Mouse (Mus musculus): ENCODE data around the gene Ctsg. TPM values are rescaled to one million over a fixed set of nuclear protein-coding genes. Genes with fewer than 3 reads are reported as not detected.
"Not testable (repeated sequence)": the region's sequence is repeated elsewhere in the genome, so short reads cannot be mapped to it uniquely, and the experiment has no call there.

Gene Ctsg
- not detected in 2 replicates for polyA plus RNA-seq (2016; fragmentation: Nextera tagmentation; extraction: Ambion mirVana)

DNA sequence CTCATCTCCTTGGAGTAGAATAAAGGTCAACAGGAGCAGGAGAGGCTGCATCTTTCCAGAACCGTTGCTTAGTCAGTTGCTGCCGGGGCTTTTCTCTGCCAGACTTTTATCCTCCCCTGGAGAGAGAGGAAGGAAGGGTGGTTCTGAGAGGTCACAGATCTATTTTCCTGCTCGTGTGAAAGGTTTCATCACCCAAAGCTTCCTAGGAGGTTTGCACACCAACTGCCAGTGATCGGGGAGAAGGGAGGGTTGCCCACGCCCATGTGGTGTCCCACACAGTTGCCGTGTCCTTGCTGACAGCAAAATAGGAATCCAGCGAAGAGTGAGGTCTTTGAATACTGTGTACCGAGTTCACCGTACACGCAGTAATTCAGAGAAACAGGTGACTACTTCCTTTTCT lies at the start of gene Ctsg:
TSS of gene Ctsg (minus strand) at position 189 of the 400 bp plus-strand sequence.
- 83% methylated on average over 10 of the region's 10 CpGs for WGBS

DNA sequence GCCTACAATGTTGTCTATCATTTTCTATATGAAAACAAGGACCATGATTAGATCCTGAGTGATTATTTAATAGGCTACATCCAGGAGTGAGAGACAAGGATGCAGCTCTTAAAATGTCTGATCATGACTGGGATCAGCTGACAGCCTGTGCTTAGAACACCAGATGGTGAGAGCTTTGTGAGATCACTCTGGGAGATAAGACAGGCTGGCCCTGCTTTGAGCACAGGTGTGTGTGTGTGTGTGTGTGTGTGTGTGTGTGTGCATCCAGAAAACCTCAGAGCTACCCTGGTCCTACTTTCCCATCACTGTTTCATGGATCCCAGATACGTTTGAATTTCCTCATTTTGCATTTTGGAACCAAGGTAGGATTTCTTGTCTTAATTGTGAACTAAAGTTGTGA lies 31.3 kb upstream of the Ctsg start:
- not testable (repeated sequence) for DNase-seq (ENCODE audit: low spot score); H3K9me3 ChIP-seq; H3K4me3 ChIP-seq; H3K27ac ChIP-seq; H3K4me1 ChIP-seq (replicated peaks); H3K36me3 ChIP-seq; H3K27me3 ChIP-seq (ENCODE audit: insufficient read depth, poor library complexity, severe bottlenecking)
- 85% methylated on average over 1 of the region's 1 CpGs for WGBS

More for the DNA sequence above, at the start of gene Ctsg:
- no peak within 1 kb of the TSS for H3K27ac ChIP-seq
- no peaks in the 10 kb centered on the region for H3K4me1 ChIP-seq (replicated peaks)
- no peak for DNase-seq (ENCODE audit: low spot score)
- no peaks in the 10 kb centered on the region for H3K9me3 ChIP-seq
- H3K4me3 ChIP-seq, result no peak within 1 kb of the TSS
- no peaks in the 10 kb centered on the region for H3K27me3 ChIP-seq (ENCODE audit: insufficient read depth, poor library complexity, severe bottlenecking)
- H3K36me3 ChIP-seq, result no peaks in the 10 kb centered on the region

DNA sequence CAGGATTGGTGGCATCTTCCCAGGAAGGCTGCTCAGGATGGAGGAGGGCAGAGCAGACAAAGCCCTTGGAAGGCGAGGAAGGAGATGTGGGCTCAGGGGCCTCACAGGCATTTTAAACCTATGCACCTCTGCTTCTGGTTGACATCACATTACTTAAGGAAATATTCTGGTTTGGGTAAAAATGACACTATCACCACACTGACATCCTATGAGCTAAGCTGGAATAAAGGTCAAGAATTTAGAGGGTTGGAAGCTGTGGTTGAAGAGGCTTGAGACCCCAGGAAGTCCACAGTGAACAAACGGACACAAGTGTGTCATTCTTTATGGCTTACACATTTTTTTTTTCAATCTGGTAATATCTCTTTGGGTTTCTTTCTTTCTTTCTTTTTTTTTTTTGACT lies 30.1 kb upstream of the Ctsg start, which contains the start of gene Gzmd:
TSS of gene Gzmd (minus strand) at position 101 of the 400 bp plus-strand sequence.
- H3K4me3 ChIP-seq; H3K9me3 ChIP-seq; H3K27ac ChIP-seq; H3K4me1 ChIP-seq (replicated peaks); DNase-seq (ENCODE audit: low spot score); H3K27me3 ChIP-seq (ENCODE audit: insufficient read depth, poor library complexity, severe bottlenecking); H3K36me3 ChIP-seq: not testable (repeated sequence)
- WGBS, result 83% methylated on average over 2 of the region's 2 CpGs

DNA sequence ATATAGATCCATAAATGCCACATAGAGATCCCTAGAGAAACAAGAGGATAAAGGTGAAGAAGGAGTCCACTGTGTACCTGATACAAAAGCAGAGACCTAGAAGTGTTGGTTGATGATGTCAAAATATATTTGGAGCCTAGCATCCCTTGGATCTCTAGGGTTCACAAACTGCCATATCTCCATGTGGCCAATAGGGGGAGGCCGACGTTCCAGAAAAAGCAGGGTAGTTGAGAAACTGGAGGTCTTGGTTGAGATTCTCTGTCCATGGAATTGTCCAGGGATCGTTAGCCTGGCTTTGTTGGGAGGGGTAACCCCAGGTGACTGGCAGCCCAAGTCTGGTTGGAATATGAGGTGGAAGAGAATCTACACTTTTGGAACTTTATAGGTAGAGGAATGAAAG lies 26.0 kb upstream of the Ctsg start:
- DNase-seq (ENCODE audit: low spot score), result no peak
- Histone ChIP-seq H3K27me3 (ENCODE audit: insufficient read depth, poor library complexity, severe bottlenecking) (no peaks in the 10 kb centered on the region), H3K4me1 (replicated peaks) (no peaks in the 10 kb centered on the region), H3K36me3 (no peaks in the 10 kb centered on the region), H3K9me3 (no peaks in the 10 kb centered on the region), H3K27ac (no peak overlapping the region), H3K4me3 (no peak overlapping the region)
- 45% methylated on average over 3 of the region's 3 CpGs for WGBS

DNA sequence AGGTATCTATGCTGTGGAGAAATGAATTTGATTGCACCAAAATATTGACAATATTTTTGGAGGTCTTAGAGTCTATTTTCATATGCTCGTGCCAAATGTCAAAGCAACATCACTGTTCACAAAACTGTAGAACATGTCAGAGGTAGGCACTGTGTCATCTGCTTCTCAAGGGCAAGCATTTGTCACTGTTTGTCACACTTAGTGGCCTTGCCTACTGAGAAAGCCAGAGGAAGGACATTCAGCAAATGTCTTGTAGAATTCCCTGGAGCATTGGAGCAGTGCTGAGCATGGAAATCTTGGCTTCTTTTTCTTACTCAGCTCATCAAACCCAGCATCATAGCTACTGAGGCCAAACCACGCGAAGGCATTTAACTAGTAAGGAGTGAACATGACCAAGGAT lies 21.1 kb upstream of the Ctsg start:
- H3K36me3 ChIP-seq, result no peaks in the 10 kb centered on the region
- H3K9me3 ChIP-seq, result no peaks in the 10 kb centered on the region
- no peak overlapping the region for H3K4me3 ChIP-seq
- WGBS, result 85% methylated on average over 3 of the region's 3 CpGs
- H3K27ac ChIP-seq, result no peak overlapping the region
- no peaks in the 10 kb centered on the region for H3K4me1 ChIP-seq (replicated peaks)
- H3K27me3 ChIP-seq (ENCODE audit: insufficient read depth, poor library complexity, severe bottlenecking), result no peaks in the 10 kb centered on the region
- no peak for DNase-seq (ENCODE audit: low spot score)

- H3K36me3 ChIP-seq, result no peaks in the 10 kb centered on the region
- H3K4me1 ChIP-seq (replicated peaks), result peaks cover 6% of the 10 kb centered on the region
- H3K27me3 ChIP-seq (ENCODE audit: insufficient read depth, poor library complexity, severe bottlenecking), result no peaks in the 10 kb centered on the region
- no peaks in the 10 kb centered on the region for H3K9me3 ChIP-seq
- no peak for DNase-seq (ENCODE audit: low spot score)
- no peak within 1 kb of the TSS for H3K27ac ChIP-seq
- no peak within 1 kb of the TSS for H3K4me3 ChIP-seq
These were observed 18.2 kb upstream of the Ctsg start, which contains the start of gene Gzme for GRCm38 (mm10) chr14:56120525-56120924. Gene Gzme (minus strand): TSS chr14:56120625.

- DNase-seq (ENCODE audit: low spot score); H3K36me3 ChIP-seq; H3K4me3 ChIP-seq; H3K27me3 ChIP-seq (ENCODE audit: insufficient read depth, poor library complexity, severe bottlenecking); H3K27ac ChIP-seq; H3K4me1 ChIP-seq (replicated peaks); H3K9me3 ChIP-seq: not testable (repeated sequence)
- WGBS, result 89% methylated on average over 33 of the region's 33 CpGs
These were observed 13.3 kb upstream of the Ctsg start for GRCm38 (mm10) chr14:56115531-56116310.

DNA sequence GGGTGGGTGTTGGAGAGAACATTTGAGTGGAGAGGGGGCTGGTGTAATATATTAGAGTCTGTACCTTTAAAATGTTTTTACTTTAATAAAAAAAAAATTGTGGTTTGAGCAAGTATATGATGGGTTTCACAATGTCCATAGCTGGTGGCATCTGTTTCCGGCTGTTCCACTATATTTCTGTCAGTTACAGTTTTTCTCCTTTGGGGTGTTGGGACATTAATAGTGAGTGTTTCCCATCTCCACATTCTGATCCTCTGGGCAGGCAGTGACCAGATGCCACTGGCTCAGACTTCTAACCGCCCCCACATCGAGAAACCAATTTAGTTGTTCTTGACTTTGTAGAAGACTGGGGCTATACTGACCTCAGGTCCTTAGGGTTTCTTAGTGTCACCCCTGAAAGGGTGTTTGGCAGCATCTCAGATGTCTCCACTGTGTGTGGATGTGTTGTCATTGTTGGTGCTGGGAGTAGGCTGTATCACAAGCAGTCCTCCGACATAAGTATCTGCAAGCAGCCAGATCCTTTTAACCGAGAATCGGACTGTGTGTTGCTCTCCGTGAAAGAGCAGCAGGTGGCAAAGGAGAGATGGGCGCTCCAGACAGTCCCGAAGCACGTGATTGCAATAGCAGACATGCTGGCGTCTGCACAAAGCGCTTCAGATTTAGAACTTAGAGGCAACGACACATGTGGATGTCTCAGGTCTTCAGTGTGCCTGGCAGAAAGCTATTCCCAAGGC lies 3.2 kb upstream of the Ctsg start:
- H3K4me3 ChIP-seq, result no peak overlapping the region
- no peak for DNase-seq (ENCODE audit: low spot score)
- no peaks in the 10 kb centered on the region for H3K4me1 ChIP-seq (replicated peaks)
- H3K9me3 ChIP-seq, result no peaks in the 10 kb centered on the region
- H3K27me3 ChIP-seq (ENCODE audit: insufficient read depth, poor library complexity, severe bottlenecking), result no peaks in the 10 kb centered on the region
- no peaks in the 10 kb centered on the region for H3K36me3 ChIP-seq
- WGBS, result 82% methylated on average over 13 of the region's 13 CpGs
- no peak overlapping the region for H3K27ac ChIP-seq

DNA sequence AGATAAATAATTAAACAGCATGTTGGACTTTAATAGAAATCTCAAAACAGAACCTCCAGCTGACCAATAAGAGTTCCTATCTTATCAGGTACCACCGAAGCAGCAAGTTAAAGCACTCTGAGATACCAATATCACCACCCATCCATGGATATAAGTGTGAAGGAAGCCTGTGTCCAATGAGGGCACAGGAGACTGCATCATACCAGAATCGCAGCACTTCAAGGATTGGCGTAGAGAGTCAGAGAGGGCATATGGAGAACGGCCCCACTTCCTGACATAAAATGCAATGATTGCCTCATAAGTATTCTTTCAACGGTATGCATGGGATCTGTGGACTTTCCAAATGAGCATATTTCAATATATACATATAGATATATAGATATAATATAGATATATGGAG lies 2.6 kb upstream of the Ctsg start:
- Histone ChIP-seq H3K4me3 (no peak overlapping the region), H3K4me1 (replicated peaks) (no peaks in the 10 kb centered on the region), H3K27me3 (ENCODE audit: insufficient read depth, poor library complexity, severe bottlenecking) (no peaks in the 10 kb centered on the region), H3K27ac (no peak overlapping the region), H3K36me3 (no peaks in the 10 kb centered on the region), H3K9me3 (no peaks in the 10 kb centered on the region)
- 87% methylated on average over 5 of the region's 5 CpGs for WGBS
- no peak for DNase-seq (ENCODE audit: low spot score)

DNA sequence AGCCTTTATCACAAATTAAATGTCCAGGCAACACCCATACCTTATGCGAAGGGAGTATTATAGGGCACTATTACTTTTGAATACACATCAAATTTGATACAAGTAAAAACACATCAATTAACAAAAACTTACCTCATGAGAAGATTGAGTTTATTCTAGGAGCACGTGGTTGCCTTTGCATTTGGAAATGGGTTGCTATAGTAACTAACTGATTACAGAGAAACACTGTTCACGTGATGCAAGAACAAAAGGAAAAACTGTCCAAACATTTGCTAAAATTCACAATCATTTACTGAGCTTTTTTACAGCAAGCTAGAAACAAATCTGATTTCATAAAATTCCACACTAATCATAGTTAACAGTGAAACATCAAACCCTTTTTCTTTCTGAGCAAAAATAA lies 1.1 kb upstream of the Ctsg start:
- Histone ChIP-seq H3K4me3 (no peak overlapping the region), H3K9me3 (no peaks in the 10 kb centered on the region), H3K36me3 (no peaks in the 10 kb centered on the region), H3K4me1 (replicated peaks) (no peaks in the 10 kb centered on the region), H3K27me3 (ENCODE audit: insufficient read depth, poor library complexity, severe bottlenecking) (no peaks in the 10 kb centered on the region), H3K27ac (no peak overlapping the region)
- 80% methylated on average over 3 of the region's 3 CpGs for WGBS
- DNase-seq (ENCODE audit: low spot score), result no peak

DNA sequence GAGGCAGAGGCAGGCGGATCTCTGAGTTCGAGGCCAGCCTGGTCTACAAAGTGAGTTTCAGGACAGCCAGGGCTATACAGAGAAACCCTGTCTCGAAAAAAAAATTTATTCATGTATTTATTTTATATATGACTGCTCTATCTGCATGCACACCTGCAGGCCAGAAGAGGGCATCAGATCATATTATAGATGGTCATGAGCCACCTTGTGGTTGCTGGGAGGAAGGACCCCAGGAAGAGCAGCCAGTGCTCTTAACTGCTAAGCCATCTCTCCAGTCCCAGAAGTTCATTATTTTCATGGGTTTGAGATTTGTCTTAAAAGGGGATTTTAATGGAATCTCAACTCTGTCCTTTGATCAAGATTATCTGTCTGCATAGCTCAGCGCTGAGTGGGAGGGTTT lies 3.4 kb downstream of the Ctsg start:
- 78% methylated on average over 4 of the region's 4 CpGs for WGBS
- DNase-seq (ENCODE audit: low spot score), result no peak
- Histone ChIP-seq H3K27ac (no peak overlapping the region), H3K9me3 (no peaks in the 10 kb centered on the region), H3K4me3 (no peak overlapping the region), H3K4me1 (replicated peaks) (no peaks in the 10 kb centered on the region), H3K36me3 (no peaks in the 10 kb centered on the region), H3K27me3 (ENCODE audit: insufficient read depth, poor library complexity, severe bottlenecking) (no peaks in the 10 kb centered on the region)

DNA sequence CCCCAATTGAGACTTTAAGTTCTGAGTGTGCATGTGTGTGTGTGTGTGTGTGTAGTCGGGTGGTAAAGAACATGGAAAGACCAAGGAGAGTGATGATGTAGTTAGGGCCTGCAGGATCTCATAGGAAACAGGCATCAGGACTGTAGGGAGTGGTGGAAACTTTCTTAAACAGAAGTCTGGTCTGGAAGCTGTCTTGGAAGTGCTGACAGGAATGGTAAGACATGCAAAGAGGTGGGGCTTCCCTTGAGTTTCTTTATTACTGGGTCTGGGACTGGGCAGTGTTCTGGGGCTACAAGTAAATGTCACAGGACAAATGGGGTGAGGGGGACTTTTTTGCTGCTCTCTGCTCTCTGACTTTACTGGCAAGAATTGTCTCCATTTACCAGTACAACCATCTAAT lies 4.8 kb downstream of the Ctsg start:
- 88% methylated on average over 1 of the region's 1 CpGs for WGBS
- Histone ChIP-seq H3K4me1 (replicated peaks) (no peaks in the 10 kb centered on the region), H3K4me3 (no peak overlapping the region), H3K27me3 (ENCODE audit: insufficient read depth, poor library complexity, severe bottlenecking) (no peaks in the 10 kb centered on the region), H3K36me3 (no peaks in the 10 kb centered on the region), H3K27ac (no peak overlapping the region), H3K9me3 (no peaks in the 10 kb centered on the region)
- DNase-seq (ENCODE audit: low spot score), result no peak

GRCm38 (mm10) chr14:56093353-56093752 lies 9.0 kb downstream of the Ctsg start:
- Histone ChIP-seq H3K9me3 (no peaks in the 10 kb centered on the region), H3K36me3 (no peaks in the 10 kb centered on the region), H3K27me3 (ENCODE audit: insufficient read depth, poor library complexity, severe bottlenecking) (no peaks in the 10 kb centered on the region), H3K4me1 (replicated peaks) (no peaks in the 10 kb centered on the region), H3K4me3 (no peak overlapping the region), H3K27ac (no peak overlapping the region)
- WGBS, result 85% methylated on average over 2 of the region's 2 CpGs
- DNase-seq (ENCODE audit: low spot score), result no peak
